Mouse (Mus musculus): Measurements from ENCODE around the gene Gabarapl2. TPM values are rescaled to one million over a fixed set of nuclear protein-coding genes. Genes with fewer than 3 reads are reported as not detected.

The Gabarapl2 gene
- polyA plus RNA-seq (2015; fragmentation: Nextera tagmentation; extraction: Ambion mirVana), result 233 and 243 TPM in 2 replicates

DNA sequence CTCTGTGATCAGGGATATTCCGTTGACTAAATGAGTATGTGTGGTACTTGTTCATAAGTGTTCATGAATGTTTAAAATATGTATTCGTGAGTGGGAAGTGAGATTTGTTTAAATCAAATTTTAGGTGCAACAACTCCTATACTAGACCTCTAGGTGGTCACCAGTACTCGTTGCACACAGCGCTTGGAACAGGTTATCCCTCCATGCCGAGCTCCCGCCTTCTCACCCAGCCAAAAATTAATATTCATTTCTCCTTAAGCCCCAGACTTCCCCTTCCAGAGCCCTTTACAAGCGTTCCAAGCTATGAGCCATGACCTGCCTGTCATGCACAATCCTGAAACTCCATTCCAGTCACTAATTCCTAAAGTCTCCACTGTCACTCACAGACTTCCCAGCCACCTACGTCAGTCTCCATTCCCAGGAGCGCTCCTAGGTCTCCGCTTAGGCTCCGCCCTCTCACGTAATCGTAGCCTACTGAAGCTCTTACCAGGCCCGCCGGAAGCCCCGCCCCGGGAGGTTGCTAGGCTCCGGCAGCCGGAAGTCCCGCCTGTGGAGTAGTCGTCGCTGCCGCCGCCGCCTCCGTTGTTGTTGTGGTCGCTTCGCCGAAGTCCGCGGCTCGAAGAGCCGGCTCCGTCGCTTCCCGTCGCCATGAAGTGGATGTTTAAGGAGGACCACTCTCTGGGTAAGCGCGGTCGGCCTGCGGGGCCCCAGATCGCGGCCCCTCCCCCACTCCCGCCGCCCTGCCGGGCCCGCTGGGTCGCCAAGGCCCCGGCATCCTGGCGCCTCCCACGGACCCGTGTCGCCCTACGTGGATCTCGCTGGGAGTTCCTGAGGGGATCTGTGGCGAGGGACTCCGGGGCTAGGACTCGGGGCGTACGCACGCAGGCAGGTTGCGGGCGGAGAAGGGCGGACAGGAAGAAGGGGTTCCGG lies at the start of gene Gabarapl2:
Gene Gabarapl2 (plus strand): TSS at position 533 of the 930 bp plus-strand sequence.

DNA sequence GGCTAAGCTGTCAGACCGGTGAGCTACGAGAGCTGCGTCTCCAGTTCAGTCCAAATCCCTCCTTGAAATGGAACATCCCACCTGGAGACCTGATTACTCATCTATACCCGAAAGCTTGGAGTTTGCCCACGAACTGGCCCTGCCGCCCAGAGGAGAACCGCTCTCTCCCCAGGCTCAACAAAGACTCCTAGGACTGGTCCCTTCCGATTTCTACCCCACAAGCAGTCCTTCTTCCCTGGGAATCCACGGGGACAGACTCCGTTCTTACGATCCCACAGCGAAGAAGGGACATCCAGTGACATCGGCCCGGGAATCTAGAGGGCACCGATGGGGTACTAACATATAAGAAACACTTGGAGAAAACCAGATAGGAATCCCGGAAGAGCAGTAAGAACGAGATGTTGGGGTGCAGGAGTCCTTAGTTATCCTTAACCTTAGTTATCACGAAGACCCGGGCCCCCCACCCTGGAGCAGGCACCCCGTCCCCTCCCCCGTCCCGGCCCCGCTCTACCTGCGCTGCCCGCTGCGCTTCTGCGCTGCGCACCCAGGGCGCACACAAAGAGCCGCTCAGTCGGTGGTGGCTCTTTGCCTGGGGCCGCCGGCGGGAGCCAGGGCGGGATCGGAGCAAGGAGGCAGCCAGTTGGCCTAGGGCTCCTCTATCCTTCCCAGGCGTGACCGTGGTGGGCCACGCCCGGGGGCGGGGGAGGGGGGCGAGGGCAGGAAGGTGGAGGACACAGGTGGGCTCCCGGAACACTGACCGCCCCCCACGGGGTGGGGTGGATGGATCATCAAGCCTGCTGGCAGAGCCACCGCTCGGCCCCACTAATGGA lies 30.7 kb upstream of the Gabarapl2 start, which contains the start of gene Chst5:
Gene Chst5 (minus strand): TSS at position 827 of the 830 bp plus-strand sequence.

DNA sequence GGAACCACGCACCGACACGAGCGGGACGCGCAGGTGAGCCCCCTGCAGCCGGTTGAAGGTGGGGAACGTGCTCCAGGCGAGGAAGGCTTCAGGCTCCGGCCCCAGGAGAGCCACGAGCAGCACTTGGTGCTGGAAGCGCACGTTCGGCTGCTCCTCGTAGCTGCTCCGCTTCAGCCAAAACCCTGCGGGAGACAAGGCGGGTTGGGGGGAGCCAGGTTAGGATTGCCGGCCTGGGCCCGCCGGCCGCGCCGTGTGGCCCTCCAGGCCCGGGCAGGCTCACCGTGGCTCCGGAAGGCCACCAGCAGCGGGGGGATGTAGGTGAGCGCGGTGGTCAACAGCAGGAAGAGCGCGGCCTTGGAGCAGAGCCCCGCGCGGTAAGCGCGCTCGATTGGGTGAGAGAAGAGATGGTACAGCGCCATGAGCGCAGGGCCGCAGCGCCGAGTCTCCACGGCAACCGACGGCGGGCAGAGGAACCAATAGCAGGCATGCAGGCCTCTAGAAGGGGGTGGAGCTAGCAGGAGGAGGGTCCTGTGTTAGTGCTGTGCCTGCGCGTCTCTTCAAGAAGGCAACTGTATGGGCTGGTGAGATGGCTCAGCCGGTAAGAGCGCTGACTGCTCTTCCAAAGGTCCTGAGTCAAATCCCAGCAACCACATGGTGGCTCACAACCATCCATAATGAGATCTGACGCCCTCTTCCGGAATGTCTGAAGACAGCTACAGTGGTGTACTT lies 7.0 kb upstream of the Gabarapl2 start, which contains the start of gene Tmem231:
Gene Tmem231 (minus strand): TSS at position 534 of the 729 bp plus-strand sequence.

DNA sequence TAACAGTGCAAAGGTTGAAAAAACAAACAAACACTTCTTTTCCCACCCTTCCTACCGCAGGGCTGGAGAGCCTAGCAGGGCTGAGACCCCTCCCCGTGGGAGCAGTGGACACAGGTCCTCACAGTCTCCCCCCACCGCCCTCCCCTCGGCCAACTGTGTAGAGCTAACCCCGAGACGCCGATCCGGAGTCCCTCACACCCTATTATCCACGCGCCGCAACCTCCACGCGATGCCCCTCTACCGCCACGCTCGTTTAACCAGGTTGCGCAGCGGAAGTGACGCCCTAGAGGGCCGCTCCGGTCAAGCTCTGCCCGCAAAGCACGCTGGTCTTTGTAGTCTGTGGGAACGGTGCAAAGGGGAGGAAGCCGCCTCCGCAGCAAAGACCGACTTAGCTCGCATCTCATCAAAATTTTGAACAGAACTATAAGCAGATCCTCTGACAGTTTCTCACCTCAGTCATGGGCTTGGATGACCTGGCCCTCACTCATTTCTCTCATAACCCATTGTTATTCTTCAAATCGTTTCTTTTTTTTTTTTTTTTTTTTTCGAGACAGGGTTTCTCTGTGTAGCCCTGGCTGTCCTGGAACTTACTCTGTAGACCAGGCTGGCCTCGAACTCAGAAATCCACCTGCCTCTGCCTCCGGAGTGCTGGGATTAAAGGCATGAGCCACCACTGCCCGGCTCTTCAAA lies 51.7 kb downstream of the Gabarapl2 start, which contains the start of gene Adat1:
Gene Adat1 (minus strand): TSS at position 290 of the 690 bp plus-strand sequence.

Other genes starting within 250 kb of the Gabarapl2 start
- 131 and 329 TPM in 2 replicates for gene Ctrb1, start 249.7 kb upstream of the Gabarapl2 start, polyA plus RNA-seq (2015; fragmentation: Nextera tagmentation; extraction: Ambion mirVana)
- 10.6 and 15.5 TPM in 2 replicates for gene Bcar1, start 196.9 kb upstream of the Gabarapl2 start, polyA plus RNA-seq (2015; fragmentation: Nextera tagmentation; extraction: Ambion mirVana)
- gene Cfdp1, start 86.4 kb upstream of the Gabarapl2 start, polyA plus RNA-seq (2015; fragmentation: Nextera tagmentation; extraction: Ambion mirVana), result 109 and 110 TPM in 2 replicates
- 4.6 and 5.2 TPM in 2 replicates for gene Tmem170, start 64.0 kb upstream of the Gabarapl2 start, polyA plus RNA-seq (2015; fragmentation: Nextera tagmentation; extraction: Ambion mirVana)
- not detected in 2 replicates for gene Chst5, start 30.3 kb upstream of the Gabarapl2 start, polyA plus RNA-seq (2015; fragmentation: Nextera tagmentation; extraction: Ambion mirVana)
- 2.8 and 3.3 TPM in 2 replicates for gene Tmem231, start 6.8 kb upstream of the Gabarapl2 start, polyA plus RNA-seq (2015; fragmentation: Nextera tagmentation; extraction: Ambion mirVana)
- gene Adat1, start 51.6 kb downstream of the Gabarapl2 start, polyA plus RNA-seq (2015; fragmentation: Nextera tagmentation; extraction: Ambion mirVana), result 4.4 and 4.8 TPM in 2 replicates
- 99.1 and 103 TPM in 2 replicates for gene Kars, start 70.6 kb downstream of the Gabarapl2 start, polyA plus RNA-seq (2015; fragmentation: Nextera tagmentation; extraction: Ambion mirVana)
- 9.4 and 10.1 TPM in 2 replicates for gene Terf2ip, start 70.7 kb downstream of the Gabarapl2 start, polyA plus RNA-seq (2015; fragmentation: Nextera tagmentation; extraction: Ambion mirVana)
- 0.37 and 0.69 TPM in 2 replicates for gene Gm6793, start 74.3 kb downstream of the Gabarapl2 start, polyA plus RNA-seq (2015; fragmentation: Nextera tagmentation; extraction: Ambion mirVana)

Measured in spleen, postnatal 0 days (tissue).